Mouse (Mus musculus) ES-Bruce4 (cell line): ENCODE measurements around the gene A830005F24Rik. TPM values are rescaled to one million over a fixed set of nuclear protein-coding genes. Genes with fewer than 3 reads are reported as not detected.

ENCODE experiments used
- H3K27ac ChIP-seq: 2 replicates; pipeline ENCODE4 v1.5.1; 2012; ENCODE audit warnings: low read length, inconsistent platforms; ENCODE audit not compliant: insufficient read depth
- H3K27me3 ChIP-seq: 2 replicates; pipeline ENCODE4 v1.6.1; 2012; ENCODE audit warnings: mild to moderate bottlenecking, low read length, inconsistent platforms; ENCODE audit not compliant: control insufficient read depth, poor library complexity, insufficient read depth, severe bottlenecking
- H3K36me3 ChIP-seq: 2 replicates; pipeline ENCODE4 v1.6.1; 2012; ENCODE audit warnings: inconsistent platforms, mild to moderate bottlenecking, low read length, moderate library complexity; ENCODE audit not compliant: control insufficient read depth, poor library complexity, insufficient read depth, severe bottlenecking
- H3K4me1 ChIP-seq: one replicate; pipeline ENCODE4 v1.8.1; 2011; ENCODE audit warnings: low read length; ENCODE audit not compliant: control insufficient read depth, insufficient read depth
- H3K4me3 ChIP-seq: 2 replicates; pipeline ENCODE4 v1.5.1; 2011; ENCODE audit warnings: low read depth, mild to moderate bottlenecking, low read length
- H3K9ac ChIP-seq: 2 replicates; pipeline ENCODE4 v1.6.1; 2012; ENCODE audit warnings: low read depth, mild to moderate bottlenecking, inconsistent platforms; ENCODE audit not compliant: poor library complexity, severe bottlenecking
- H3K9me3 ChIP-seq: replicated peaks from 2 replicates; pipeline ENCODE4 v1.6.1; 2012; ENCODE audit warnings: mild to moderate bottlenecking, low read length, inconsistent platforms; ENCODE audit not compliant: control insufficient read depth, poor library complexity, insufficient read depth, severe bottlenecking
- CTCF ChIP-seq: IDR thresholded peaks from one replicate; pipeline ENCODE4 v1.8.1; 2011; ENCODE audit warnings: low read depth, low read length
- EP300 ChIP-seq: IDR thresholded peaks from 2 replicates; pipeline ENCODE4 v1.6.1; 2011; ENCODE audit warnings: low read depth, low read length; ENCODE audit not compliant: insufficient read depth
- POLR2A ChIP-seq: IDR thresholded peaks from one replicate; pipeline ENCODE4 v1.8.1; 2011; ENCODE audit warnings: low read length; ENCODE audit not compliant: insufficient read depth
- polyA plus RNA-seq: library from polyadenylated mRNA; stranded (reverse); fragments of >200 nt; gene quantifications from 2 replicates; pipeline ENCODE4 v1.2.4, GENCODE M21; 2011; ENCODE audit warnings: low read depth; ENCODE audit not compliant: missing spikeins, insufficient read depth, insufficient read length

The A830005F24Rik gene
- polyA plus RNA-seq, 1 experiment, result not detected

GRCm38 (mm10) chr13:48531448-48531847, 18.1 kb downstream of the A830005F24Rik start:
- H3K9ac ChIP-seq, result no peak overlapping the region
- no peak overlapping the region for H3K4me3 ChIP-seq
- no peak for TF ChIP-seq EP300
- TF ChIP-seq POLR2A, result no peak
- no peak for TF ChIP-seq CTCF
- no peaks in the 10 kb centered on the region for H3K9me3 ChIP-seq
- H3K27ac ChIP-seq, result no peak overlapping the region
- peaks cover 5% of the 10 kb centered on the region for H3K36me3 ChIP-seq
- H3K4me1 ChIP-seq, result peaks cover 2% of the 10 kb centered on the region
- H3K27me3 ChIP-seq, result no peaks in the 10 kb centered on the region

- H3K36me3 ChIP-seq, result peaks cover 14% of the 10 kb centered on the region
Observed at GRCm38 (mm10) chr13:48533441-48533840, 20.1 kb downstream of the A830005F24Rik start.

DNA sequence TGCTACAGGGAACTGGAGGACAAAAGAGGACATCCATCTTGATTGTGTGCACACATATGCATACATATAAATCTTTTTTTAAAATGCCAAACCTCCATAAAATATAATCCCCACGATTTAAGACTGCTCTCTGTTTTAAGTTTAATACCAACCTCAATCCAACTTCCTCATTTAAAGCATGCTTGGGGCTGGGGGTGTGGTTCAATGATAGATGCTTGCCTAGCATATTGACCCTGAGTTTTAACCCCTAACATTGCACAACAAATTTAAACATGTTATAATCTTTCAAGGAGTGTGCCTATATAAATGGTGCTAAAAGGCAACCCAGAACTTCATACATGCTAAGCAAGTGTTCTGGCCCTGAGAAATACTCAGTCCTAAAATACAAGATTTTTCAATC, 27.1 kb downstream of the A830005F24Rik start:
- H3K36me3 ChIP-seq, result peaks cover 24% of the 10 kb centered on the region
- no peak overlapping the region for H3K27ac ChIP-seq
- H3K27me3 ChIP-seq, result no peaks in the 10 kb centered on the region
- no peak overlapping the region for H3K9ac ChIP-seq
- H3K4me3 ChIP-seq, result no peak overlapping the region
- no peaks in the 10 kb centered on the region for H3K9me3 ChIP-seq
- TF ChIP-seq POLR2A, result no peak
- TF ChIP-seq CTCF, result no peak
- H3K4me1 ChIP-seq, result no peaks in the 10 kb centered on the region

More at GRCm38 (mm10) chr13:48533441-48533840, 20.1 kb downstream of the A830005F24Rik start:
- no peaks in the 10 kb centered on the region for H3K4me1 ChIP-seq
- no peak overlapping the region for H3K4me3 ChIP-seq
- no peak overlapping the region for H3K9ac ChIP-seq
- H3K9me3 ChIP-seq, result no peaks in the 10 kb centered on the region
- H3K27me3 ChIP-seq, result no peaks in the 10 kb centered on the region
- no peak for TF ChIP-seq EP300
- TF ChIP-seq CTCF, result no peak
- no peak for TF ChIP-seq POLR2A
- no peak overlapping the region for H3K27ac ChIP-seq

- no peaks in the 10 kb centered on the region for H3K27me3 ChIP-seq
- no peaks in the 10 kb centered on the region for H3K9me3 ChIP-seq
- H3K36me3 ChIP-seq, result peaks cover 4% of the 10 kb centered on the region; the same call in 1 of the 2 replicates
- no peak overlapping the region for H3K27ac ChIP-seq
- TF ChIP-seq EP300 (no peak), CTCF (no peak), POLR2A (no peak)
- H3K4me1 ChIP-seq, result peaks cover 1% of the 10 kb centered on the region
- no peak overlapping the region for H3K4me3 ChIP-seq
- peak overlapping the region; percentile 83 for H3K9ac ChIP-seq
Observed at GRCm38 (mm10) chr13:48544391-48544790, 31.0 kb downstream of the A830005F24Rik start.

DNA sequence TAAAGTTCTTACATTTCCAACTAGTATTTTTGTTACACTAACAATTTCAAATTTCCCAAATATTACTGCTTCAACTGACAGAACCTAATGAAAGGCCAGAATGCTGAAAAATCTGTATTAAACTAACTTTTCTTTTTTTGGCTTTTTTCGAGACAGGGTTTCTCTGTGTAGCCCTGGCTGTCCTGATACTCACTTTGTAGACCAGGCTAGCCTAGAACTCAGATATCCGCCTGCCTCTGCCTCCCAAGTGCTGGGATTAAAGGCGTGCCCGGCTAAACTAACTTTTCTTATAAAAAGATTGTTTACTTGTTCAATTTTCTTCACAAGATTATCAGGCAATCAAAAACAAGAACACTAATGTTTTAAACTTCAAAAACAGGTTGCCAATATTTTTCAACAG, 31.5 kb downstream of the A830005F24Rik start:
- Histone ChIP-seq H3K36me3 (peaks cover 4% of the 10 kb centered on the region; the same call in 1 of the 2 replicates), H3K4me1 (peaks cover 1% of the 10 kb centered on the region), H3K9ac (peak overlapping the region; percentile 83), H3K27ac (no peak overlapping the region), H3K9me3 (no peaks in the 10 kb centered on the region), H3K4me3 (peak overlapping the region; percentile 74), H3K27me3 (no peaks in the 10 kb centered on the region)
- TF ChIP-seq POLR2A, result no peak
- TF ChIP-seq EP300, result no peak
- no peak for TF ChIP-seq CTCF

GRCm38 (mm10) chr13:48545476-48546281, 32.3 kb downstream of the A830005F24Rik start:
- TF ChIP-seq EP300, result peak; percentile 19; the same call in 1 of the 2 replicates
- TF ChIP-seq POLR2A, result no peak
- Histone ChIP-seq H3K9me3 (no peaks in the 10 kb centered on the region), H3K27ac (peak overlapping the region; percentile 81), H3K4me3 (peak overlapping the region; percentile 90), H3K9ac (peak overlapping the region; percentile 99), H3K27me3 (no peaks in the 10 kb centered on the region), H3K36me3 (peaks cover 4% of the 10 kb centered on the region; the same call in 1 of the 2 replicates), H3K4me1 (peaks cover 1% of the 10 kb centered on the region)
